Mouse (Mus musculus): Measurements from ENCODE around the gene Pecam1. TPM values are rescaled to one million over a fixed set of nuclear protein-coding genes. Genes with fewer than 3 reads are reported as not detected.

Pecam1 gene
- total and polyA plus RNA-seq, 3 experiments: 18.4 to 22.3 (median 19.2) TPM

- Histone ChIP-seq H3K27ac (ENCODE audit: insufficient read depth, low read depth) (no peak overlapping the region), H3K4me2 (ENCODE audit: insufficient read depth, low read depth, poor library complexity, severe bottlenecking) (peak overlapping the region; percentile 74), H3K27me3 (replicated peaks) (peaks cover 19% of the 10 kb centered on the region), H3K79me2 (replicated peaks; ENCODE audit: control insufficient read depth, extremely low read depth, insufficient read depth, poor library complexity, severe bottlenecking) (no peaks in the 10 kb centered on the region), H3K4me3 (replicated peaks in 1 of 3; ENCODE audit: low read depth in 2 of 3, low read length in 2 of 3, poor library complexity in 1 of 3) (peak overlapping the region; percentile 64 to 85 (median 76)), H3K9ac (ENCODE audit: insufficient read depth, low read depth) (peak overlapping the region; percentile 50), H3K4me1 (ENCODE audit: control insufficient read depth in 1 of 2, insufficient read depth in 2 of 2) (peaks cover 3 to 13% of the 10 kb centered on the region in 2 experiments), H3K36me3 (replicated peaks in 1 of 2; ENCODE audit: control insufficient read depth in 1 of 2, insufficient read depth in 1 of 2, low read length in 1 of 2) (no peaks in the 10 kb centered on the region), H3K9me3 (replicated peaks; ENCODE audit: low read length) (no peaks in the 10 kb centered on the region)
- dilution Hi-C loops (cut with MboI; ENCODE audit: extremely low pct_ligation_motif_present, extremely low pct_unique_long_range_greater_than_20kb, low sequenced_read_pairs): no loop called here
- 0 out of 2 replicates have a peak, but pooled peaks have one; percentile 21 for TF ChIP-seq TCF12 (IDR thresholded peaks at IDR 0.05; ENCODE audit: low read depth, low read length)
- no peak for TF ChIP-seq USF1 (IDR thresholded peaks at IDR 0.05; ENCODE audit: low read depth, low read length)
- TF ChIP-seq GABPA (IDR thresholded peaks at IDR 0.05; ENCODE audit: insufficient replicate concordance, low read depth, low read length): no peak
- no peak for TF ChIP-seq NRF1 (IDR thresholded peaks at IDR 0.05; ENCODE audit: low read depth, low read length)
- peak; percentile 49; the same call in 1 of the 2 replicates for TF ChIP-seq UBTF (IDR thresholded peaks at IDR 0.05; ENCODE audit: low read depth, low read length)
- peak; percentile 58; the same call in 1 of the 2 replicates for TF ChIP-seq MXI1 (IDR thresholded peaks at IDR 0.05; ENCODE audit: low read depth, low read length)
- peak; percentile 64; the same call in 1 of the 2 replicates for TF ChIP-seq MAZ (IDR thresholded peaks at IDR 0.05; ENCODE audit: low read depth, low read length)
- TF ChIP-seq ZNF384 (IDR thresholded peaks at IDR 0.05; ENCODE audit: low read depth, low read length): peak; percentile 97
- TF ChIP-seq SMC3 (IDR thresholded peaks at IDR 0.05; ENCODE audit: low read depth, low read length): 0 out of 2 replicates have a peak, but pooled peaks have one; percentile 15
- 0 out of 2 replicates have a peak, but pooled peaks have one; percentile 26 for TF ChIP-seq IRF4 (IDR thresholded peaks at IDR 0.05; ENCODE audit: low read depth, low read length)
- peak; percentile 18; the same call in 1 of the 2 replicates for TF ChIP-seq HCFC1 (IDR thresholded peaks at IDR 0.05; ENCODE audit: low read depth, low read length)
- no peak for TF ChIP-seq JUND (conservative IDR thresholded peaks at IDR 0.05; ENCODE audit: low read depth, low read length)
- TF ChIP-seq PAX5 (IDR thresholded peaks at IDR 0.05; ENCODE audit: low read length): no peak
- TF ChIP-seq CTCF (conservative IDR thresholded peaks at IDR 0.05 in 1 of 2, IDR thresholded peaks at IDR 0.05 in 1 of 2; ENCODE audit: low read depth in 2 of 2, low read length in 2 of 2): peak; percentile 39 to 65; a peak in 3 of 4 replicates
- 0 out of 2 replicates have a peak, but pooled peaks have one; percentile 1 for TF ChIP-seq CHD1 (IDR thresholded peaks at IDR 0.05; ENCODE audit: low read depth, low read length)
- DNase-seq (ENCODE audit: extremely low read depth): peak; percentile 63
- in situ Hi-C loops (cut with MboI; ENCODE audit: low pct_ligation_motif_present, low pct_unique_long_range_greater_than_20kb, low sequenced_read_pairs): no loop called here
Observed at GRCm38 (mm10) chr11:106613638-106614338, 136.6 kb downstream of the Pecam1 start.

DNA sequence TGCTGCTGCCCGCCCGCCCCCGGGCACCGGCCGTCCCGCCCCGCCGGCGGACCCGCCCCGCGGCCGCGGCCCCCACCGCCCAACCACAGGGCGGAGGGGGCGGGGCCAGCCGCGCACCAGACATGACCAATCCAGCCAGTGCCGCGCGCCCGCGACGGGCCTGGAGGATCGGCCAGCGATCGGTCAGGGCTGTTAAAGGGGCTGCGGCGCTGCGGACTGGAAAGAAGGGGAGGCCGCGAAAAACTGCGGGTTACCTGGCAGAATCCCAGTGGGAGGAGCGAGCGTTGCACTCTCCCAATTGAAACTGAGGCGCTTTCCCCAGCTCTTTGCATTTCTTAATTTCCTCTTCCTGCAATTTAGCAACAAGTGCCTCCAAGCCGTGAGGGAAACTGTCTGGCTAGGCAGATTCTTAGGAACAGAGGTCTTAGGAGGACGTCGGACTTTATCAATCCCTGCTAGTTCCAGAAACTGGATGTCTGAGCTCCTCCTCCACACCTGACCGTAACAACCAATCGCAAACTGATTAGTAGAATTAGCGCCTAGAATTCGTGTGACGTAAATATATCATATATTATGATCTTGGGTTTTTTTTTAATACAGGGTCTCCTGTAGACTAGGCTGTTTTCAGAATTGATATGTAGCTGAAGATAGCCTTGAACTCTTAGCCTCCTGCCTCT, 137.3 kb downstream of the Pecam1 start, which contains the start of gene Tex2:
Tex2 (minus strand) TSS at position 463 of the 677 bp plus-strand sequence.
- H3K9ac ChIP-seq (ENCODE audit: insufficient read depth, low read depth): peak within 1 kb of the TSS; percentile 62
- H3K79me2 ChIP-seq (replicated peaks; ENCODE audit: control insufficient read depth, extremely low read depth, insufficient read depth, poor library complexity, severe bottlenecking): no peaks in the 10 kb centered on the region
- no peak within 1 kb of the TSS for H3K27ac ChIP-seq (ENCODE audit: insufficient read depth, low read depth)
- H3K36me3 ChIP-seq (replicated peaks in 1 of 2; ENCODE audit: control insufficient read depth in 1 of 2, insufficient read depth in 1 of 2, low read length in 1 of 2): no peaks in the 10 kb centered on the region
- H3K4me3 ChIP-seq (replicated peaks in 1 of 3; ENCODE audit: low read depth in 2 of 3, low read length in 2 of 3, poor library complexity in 1 of 3): peak within 1 kb of the TSS; percentile 76 to 94 (median 85)
- no peaks in the 10 kb centered on the region for H3K9me3 ChIP-seq (replicated peaks; ENCODE audit: low read length)
- H3K27me3 ChIP-seq (replicated peaks): peaks cover 19% of the 10 kb centered on the region
- in situ Hi-C loops (cut with MboI; ENCODE audit: low pct_ligation_motif_present, low pct_unique_long_range_greater_than_20kb, low sequenced_read_pairs): no loop called here
- DNase-seq (ENCODE audit: extremely low read depth): peak; percentile 96
- H3K4me1 ChIP-seq (ENCODE audit: control insufficient read depth in 1 of 2, insufficient read depth in 2 of 2): peaks cover 3 to 13% of the 10 kb centered on the region in 2 experiments
- peak within 1 kb of the TSS; percentile 74 for H3K4me2 ChIP-seq (ENCODE audit: insufficient read depth, low read depth, poor library complexity, severe bottlenecking)
- dilution Hi-C loops (cut with MboI; ENCODE audit: extremely low pct_ligation_motif_present, extremely low pct_unique_long_range_greater_than_20kb, low sequenced_read_pairs): no loop called here
- TF ChIP-seq ZKSCAN1 (IDR thresholded peaks at IDR 0.05; ENCODE audit: borderline replicate concordance, low read depth, low read length): no peak
- no peak for TF ChIP-seq CHD1 (IDR thresholded peaks at IDR 0.05; ENCODE audit: low read depth, low read length)
- TF ChIP-seq MAFK (IDR thresholded peaks at IDR 0.05; ENCODE audit: insufficient replicate concordance, low read length): no peak; the same call in 1 of the 2 replicates
- 0 out of 2 replicates have a peak, but pooled peaks have one; percentile 43 for TF ChIP-seq MYC (IDR thresholded peaks at IDR 0.05; ENCODE audit: low read depth, low read length)
- peak; percentile 65; the same call in 1 of the 2 replicates for TF ChIP-seq TCF12 (IDR thresholded peaks at IDR 0.05; ENCODE audit: low read depth, low read length)
- TF ChIP-seq CHD2 (IDR thresholded peaks at IDR 0.05; ENCODE audit: low read length): peak; percentile 18; the same call in 1 of the 2 replicates
- TF ChIP-seq RAD21 (IDR thresholded peaks at IDR 0.05; ENCODE audit: low read depth, low read length): no peak
- peak; percentile 100 for TF ChIP-seq SIN3A (IDR thresholded peaks at IDR 0.05; ENCODE audit: low read length)
- TF ChIP-seq EP300 (IDR thresholded peaks at IDR 0.05; ENCODE audit: low read length): no peak
- TF ChIP-seq SMC3 (IDR thresholded peaks at IDR 0.05; ENCODE audit: low read depth, low read length): no peak
- no peak for TF ChIP-seq ETS1 (conservative IDR thresholded peaks at IDR 0.05; ENCODE audit: low read depth, low read length)
- no peak for TF ChIP-seq UBTF (IDR thresholded peaks at IDR 0.05; ENCODE audit: low read depth, low read length)
- TF ChIP-seq MAX (IDR thresholded peaks at IDR 0.05; ENCODE audit: low read length): peak; percentile 34; the same call in 1 of the 2 replicates
- 0 out of 2 replicates have a peak, but pooled peaks have one; percentile 6 for TF ChIP-seq JUN (IDR thresholded peaks at IDR 0.05; ENCODE audit: insufficient read depth, low read depth, low read length)
- TF ChIP-seq E2F4 (IDR thresholded peaks at IDR 0.05; ENCODE audit: insufficient replicate concordance, low read depth, low read length): peak; percentile 26; the same call in 1 of the 2 replicates
- peak; percentile 83 for TF ChIP-seq MXI1 (IDR thresholded peaks at IDR 0.05; ENCODE audit: low read depth, low read length)
- peak; percentile 78; the same call in 1 of the 2 replicates for TF ChIP-seq KAT2A (IDR thresholded peaks at IDR 0.05; ENCODE audit: insufficient replicate concordance, low read length)
- TF ChIP-seq MAZ (IDR thresholded peaks at IDR 0.05; ENCODE audit: low read depth, low read length): peak; percentile 95

All from CH12.LX (cell line).